Mouse (Mus musculus) spleen, adult 2 months (tissue): Measurements from ENCODE around the gene Cachd1.

ENCODE experiments used
- CTCF ChIP-seq: fragments of 200-500 bp; IDR thresholded peaks from 2 replicates; pipeline ENCODE4 v1.5.1; 2011; ENCODE audit warnings: mild to moderate bottlenecking, inconsistent platforms; ENCODE audit not compliant: insufficient read depth, insufficient read length, insufficient replicate concordance; ENCODE audit errors: extremely low read depth
- POLR2A ChIP-seq: fragments of 200-500 bp; IDR thresholded peaks from 2 replicates; pipeline ENCODE4 v1.6.1; 2011; ENCODE audit warnings: low read depth, low read length, inconsistent platforms

GRCm38 (mm10) chr4:100780911-100781310 lies 4.4 kb downstream of the Cachd1 start:
- TF ChIP-seq POLR2A (no peak), CTCF (no peak)
